Mouse (Mus musculus) forebrain, embryonic 16.5 days (tissue): Measurements from ENCODE around the gene Nav2. TPM values are rescaled to one million over a fixed set of nuclear protein-coding genes. Genes with fewer than 3 reads are reported as not detected.

Experiments used
- ATAC-seq: fragments of 200-750 bp; cut with Nextera tagmentation; 2 replicates; pipeline ENCODE4 v1.8.0; 2017; ENCODE audit warnings: mild to moderate bottlenecking, moderate library complexity
- H3K27ac ChIP-seq: fragments of 300-500 bp; sonication (generic); 2 replicates; pipeline ENCODE4 v1.5.1; 2014; ENCODE audit warnings: low read length, control low read depth
- H3K27me3 ChIP-seq: fragments of 300-500 bp; sonication (generic); replicated peaks from 2 replicates; pipeline ENCODE4 v1.6.1; 2014; ENCODE audit warnings: low read length; ENCODE audit not compliant: control insufficient read depth, insufficient read depth
- H3K36me3 ChIP-seq: fragments of 300-500 bp; sonication (generic); 2 replicates; pipeline ENCODE4 v1.6.1; 2014; ENCODE audit not compliant: control insufficient read depth, insufficient read depth
- H3K4me1 ChIP-seq: fragments of 300-500 bp; sonication (generic); replicated peaks from 2 replicates; pipeline ENCODE4 v1.6.1; 2014; ENCODE audit warnings: low read length; ENCODE audit not compliant: control insufficient read depth, insufficient read depth
- H3K4me2 ChIP-seq: fragments of 300-500 bp; sonication (generic); 2 replicates; pipeline ENCODE4 v1.6.1; 2014; ENCODE audit warnings: mild to moderate bottlenecking, low read length, control low read depth
- H3K4me3 ChIP-seq: fragments of 300-500 bp; sonication (generic); replicated peaks from 2 replicates; pipeline ENCODE4 v1.5.1; 2014; ENCODE audit warnings: mild to moderate bottlenecking, low read length, control low read depth
- H3K9ac ChIP-seq: fragments of 300-500 bp; sonication (generic); replicated peaks from 2 replicates; pipeline ENCODE4 v1.6.1; 2014; ENCODE audit warnings: low read depth, low read length, control low read depth
- H3K9me3 ChIP-seq: fragments of 300-500 bp; sonication (generic); 2 replicates; pipeline ENCODE4 v1.6.1; 2016; ENCODE audit warnings: low read length; ENCODE audit not compliant: control insufficient read depth
- WGBS: fragments of 180-500 bp; shearing (Covaris S2); extraction: QIAGEN DNeasy Blood & Tissue Kit; methylation state at CpG from one replicate; pipeline ENCODE4 v1.1.7; 2014; 5-methylcytosine and 5-hydroxymethylcytosine counted together
- polyA plus RNA-seq: library from polyadenylated mRNA; unstranded; fragments of >200 nt; fragmentation: Nextera tagmentation; extraction: Ambion mirVana; gene quantifications from 2 replicates; pipeline ENCODE4 v1.2.1, GENCODE M21; 2015

Gene Nav2
- polyA plus RNA-seq, 1 experiment from 2014 or later = 35.2 TPM

- Histone ChIP-seq H3K4me1 (0 out of 2 replicates have a peak, but pooled peaks cover 4% of the 10 kb centered on the region), H3K4me2 (no peak overlapping the region), H3K4me3 (no peak overlapping the region), H3K27ac (no peak overlapping the region), H3K9me3 (no peaks in the 10 kb centered on the region), H3K9ac (no peak overlapping the region), H3K36me3 (no peaks in the 10 kb centered on the region), H3K27me3 (peaks cover 4% of the 10 kb centered on the region; the same call in 1 of the 2 replicates)
- ATAC-seq = peak; percentile 83
- WGBS = 13% methylated on average over 9 of the region's 9 CpGs
These were observed 453.1 kb downstream of the Nav2 start for GRCm38 (mm10) chr7:49361465-49362090.

GRCm38 (mm10) chr7:49364486-49365162, 456.1 kb downstream of the Nav2 start:
- 0 out of 2 replicates have a peak, but pooled peaks cover 4% of the 10 kb centered on the region for H3K4me1 ChIP-seq
- H3K27ac ChIP-seq = no peak overlapping the region
- H3K4me2 ChIP-seq = no peak overlapping the region
- H3K4me3 ChIP-seq = no peak overlapping the region
- H3K27me3 ChIP-seq = peaks cover 4% of the 10 kb centered on the region; the same call in 1 of the 2 replicates
- H3K9me3 ChIP-seq = no peaks in the 10 kb centered on the region
- 92% methylated on average over 13 of the region's 13 CpGs for WGBS
- no peaks in the 10 kb centered on the region for H3K36me3 ChIP-seq
- ATAC-seq = no peak
- no peak overlapping the region for H3K9ac ChIP-seq

- WGBS = 85% methylated on average over 5 of the region's 5 CpGs
- Histone ChIP-seq H3K4me3 (no peak overlapping the region), H3K9me3 (no peaks in the 10 kb centered on the region), H3K4me2 (no peak overlapping the region), H3K27me3 (peaks cover 4% of the 10 kb centered on the region; the same call in 1 of the 2 replicates), H3K9ac (no peak overlapping the region), H3K36me3 (no peaks in the 10 kb centered on the region), H3K4me1 (no peaks in the 10 kb centered on the region), H3K27ac (no peak overlapping the region)
- no peak for ATAC-seq
These were observed 460.1 kb downstream of the Nav2 start for GRCm38 (mm10) chr7:49368590-49368989.

- Histone ChIP-seq H3K4me1 (no peaks in the 10 kb centered on the region), H3K27ac (no peak overlapping the region), H3K4me2 (no peak overlapping the region), H3K27me3 (peaks cover 4% of the 10 kb centered on the region; the same call in 1 of the 2 replicates), H3K9ac (no peak overlapping the region), H3K36me3 (no peaks in the 10 kb centered on the region), H3K4me3 (no peak overlapping the region), H3K9me3 (no peaks in the 10 kb centered on the region)
- ATAC-seq = no peak
- 70% methylated on average over 3 of the region's 3 CpGs for WGBS
These were observed 460.5 kb downstream of the Nav2 start for GRCm38 (mm10) chr7:49369006-49369405.

GRCm38 (mm10) chr7:49369809-49370473, 461.4 kb downstream of the Nav2 start:
- Histone ChIP-seq H3K9ac (no peak overlapping the region), H3K4me1 (no peaks in the 10 kb centered on the region), H3K4me2 (no peak overlapping the region), H3K36me3 (no peaks in the 10 kb centered on the region), H3K27ac (no peak overlapping the region), H3K27me3 (peaks cover 4% of the 10 kb centered on the region; the same call in 1 of the 2 replicates), H3K9me3 (no peaks in the 10 kb centered on the region), H3K4me3 (no peak overlapping the region)
- no peak for ATAC-seq
- WGBS = 80% methylated on average over 10 of the region's 10 CpGs

DNA sequence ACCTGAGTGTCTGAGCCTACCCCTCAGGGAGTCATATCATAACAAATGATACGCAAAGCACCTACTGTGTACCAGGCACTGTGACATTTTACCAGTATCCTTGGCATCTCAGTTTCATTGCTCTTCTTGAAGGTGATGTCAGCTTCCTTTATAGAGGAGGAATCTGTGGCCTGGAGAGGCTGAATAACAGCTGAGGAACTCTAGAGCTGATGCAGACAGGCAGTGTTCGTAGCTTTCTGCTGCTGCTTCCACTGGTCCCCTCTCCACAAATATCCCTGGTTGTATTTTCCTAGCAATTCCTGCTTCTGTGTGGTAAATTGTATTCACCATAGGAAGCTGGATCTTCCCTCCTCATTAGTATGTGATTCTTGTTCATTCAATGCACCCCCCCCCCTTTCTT, 462.8 kb downstream of the Nav2 start:
- WGBS = 93% methylated on average over 2 of the region's 2 CpGs
- no peak for ATAC-seq
- no peak overlapping the region for H3K4me2 ChIP-seq

GRCm38 (mm10) chr7:49371972-49372371, 463.5 kb downstream of the Nav2 start:
- H3K9ac ChIP-seq = no peak overlapping the region
- 84% methylated on average over 7 of the region's 7 CpGs for WGBS
- H3K4me1 ChIP-seq = peaks cover 10% of the 10 kb centered on the region
- H3K9me3 ChIP-seq = no peaks in the 10 kb centered on the region
- H3K27ac ChIP-seq = no peak overlapping the region
- no peak overlapping the region for H3K4me2 ChIP-seq
- H3K4me3 ChIP-seq = no peak overlapping the region
- H3K36me3 ChIP-seq = no peaks in the 10 kb centered on the region
- no peaks in the 10 kb centered on the region for H3K27me3 ChIP-seq
- ATAC-seq = no peak

More for the DNA sequence above, 462.8 kb downstream of the Nav2 start:
- H3K27me3 ChIP-seq = no peaks in the 10 kb centered on the region
- no peak overlapping the region for H3K27ac ChIP-seq
- no peak overlapping the region for H3K9ac ChIP-seq
- no peak overlapping the region for H3K4me3 ChIP-seq
- H3K9me3 ChIP-seq = no peaks in the 10 kb centered on the region
- H3K4me1 ChIP-seq = peaks cover 10% of the 10 kb centered on the region
- H3K36me3 ChIP-seq = no peaks in the 10 kb centered on the region

DNA sequence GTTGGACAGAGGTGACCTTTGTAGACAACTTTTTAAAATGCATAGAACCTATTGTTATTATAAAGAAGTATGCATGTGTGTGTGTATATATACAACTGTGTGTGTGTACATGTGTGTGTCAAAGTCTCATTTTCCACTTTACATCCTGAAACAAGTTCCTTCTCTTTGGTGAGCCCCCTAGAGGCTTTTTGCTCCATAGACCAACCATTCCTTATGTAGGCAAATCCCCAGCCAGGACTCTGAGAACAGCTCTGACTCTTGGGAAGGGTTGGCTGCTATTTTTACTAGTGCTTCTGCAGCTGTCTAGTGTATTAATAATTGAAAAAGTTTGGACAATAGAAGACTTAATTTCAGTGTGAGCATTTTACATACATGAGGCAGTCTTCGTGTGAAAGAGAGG, 464.7 kb downstream of the Nav2 start:
- WGBS = 91% methylated on average over 1 of the region's 1 CpGs
- no peak overlapping the region for H3K4me2 ChIP-seq

DNA sequence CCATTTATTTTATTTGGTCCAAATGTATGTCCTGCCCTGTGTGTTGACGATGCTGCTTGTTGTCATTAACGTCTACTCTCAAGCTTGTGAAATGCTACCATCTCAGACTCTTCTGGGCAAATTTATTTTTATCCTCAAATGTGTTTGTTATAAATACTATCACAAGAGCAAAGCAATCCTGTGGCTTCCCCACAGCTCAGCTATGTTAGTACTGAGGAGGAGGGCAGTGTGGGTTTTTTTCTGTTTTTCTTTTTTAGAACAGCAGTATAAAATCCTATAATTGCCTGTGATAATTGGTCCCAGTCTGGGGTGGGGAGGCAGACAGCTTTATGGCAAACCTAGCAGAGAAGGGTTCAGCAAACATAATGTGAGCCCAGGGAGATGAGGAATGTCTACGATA, 465.1 kb downstream of the Nav2 start:
- ATAC-seq = 0 out of 2 replicates have a peak, but pooled peaks have one; percentile 10
- H3K9me3 ChIP-seq = no peaks in the 10 kb centered on the region
- no peak overlapping the region for H3K4me2 ChIP-seq
- 70% methylated on average over 3 of the region's 3 CpGs for WGBS
- H3K36me3 ChIP-seq = no peaks in the 10 kb centered on the region
- H3K4me3 ChIP-seq = no peak overlapping the region
- H3K9ac ChIP-seq = no peak overlapping the region
- no peak overlapping the region for H3K27ac ChIP-seq
- peaks cover 10% of the 10 kb centered on the region for H3K4me1 ChIP-seq
- H3K27me3 ChIP-seq = no peaks in the 10 kb centered on the region

More for the DNA sequence above, 464.7 kb downstream of the Nav2 start:
- no peak for ATAC-seq
- no peak overlapping the region for H3K27ac ChIP-seq
- no peaks in the 10 kb centered on the region for H3K9me3 ChIP-seq
- H3K9ac ChIP-seq = no peak overlapping the region
- H3K4me3 ChIP-seq = no peak overlapping the region
- H3K27me3 ChIP-seq = no peaks in the 10 kb centered on the region
- no peaks in the 10 kb centered on the region for H3K36me3 ChIP-seq
- H3K4me1 ChIP-seq = peaks cover 10% of the 10 kb centered on the region
